In the genomic region with DNA sequence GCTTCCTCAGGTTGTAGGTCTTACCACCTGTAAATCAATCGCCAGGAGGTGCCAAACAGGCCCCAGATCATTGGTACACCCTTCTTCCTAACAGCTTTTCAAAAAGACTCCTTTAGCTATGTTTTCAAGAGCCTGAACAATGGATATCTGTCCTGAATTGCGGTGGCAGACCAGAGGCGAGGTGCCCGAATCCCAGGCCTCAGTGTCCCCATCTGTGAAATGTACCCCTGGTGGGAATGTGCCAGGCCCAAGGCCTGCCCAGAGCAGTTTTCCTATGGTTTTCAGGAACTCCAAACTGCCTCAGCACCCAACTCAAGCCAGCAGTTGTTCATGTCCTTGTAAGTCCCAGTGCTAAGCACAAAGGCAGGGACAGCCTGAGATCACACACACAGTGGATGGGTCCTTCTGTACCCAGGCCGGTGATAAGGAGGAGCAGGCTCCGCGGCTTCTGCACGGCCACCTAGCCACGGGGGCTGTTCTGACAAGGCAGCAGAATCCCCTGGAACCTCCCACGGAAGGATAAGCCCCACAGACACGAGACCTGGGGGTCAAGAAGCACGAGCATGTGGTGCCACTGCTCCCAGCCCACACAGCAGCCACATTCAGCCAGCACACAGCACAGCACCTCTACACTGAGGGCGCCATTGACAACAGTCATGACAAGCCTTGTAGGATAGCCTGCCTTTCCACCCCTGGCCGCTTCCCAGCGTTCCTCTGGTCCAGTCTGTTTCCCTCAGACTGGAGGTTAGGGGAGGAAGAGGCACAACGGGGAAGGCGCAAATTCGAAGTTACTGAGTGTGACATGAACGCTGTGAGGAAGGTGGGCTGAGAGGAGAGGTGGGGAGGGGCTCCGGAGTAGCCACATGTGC, we compare ENCODE assay signal across 7 mouse cellular contexts. TPM values are rescaled to one million over a fixed set of nuclear protein-coding genes. Genes with fewer than 3 reads are reported as not detected.
DNase-seq lines count a peak whose midpoint lies in the region; ATAC-seq and TF ChIP-seq lines count a peak whose summit lies in the region.

No protein-coding gene starts in this region.

- H3K9ac ChIP-seq in forebrain, postnatal 0 days = peak overlapping the region; percentile 39
- peak overlapping the region; percentile 57 for H3K9ac ChIP-seq in liver, embryonic 13.5 days

- no peak for TF ChIP-seq CTCF in testis, adult 2 months (IDR thresholded peaks at IDR 0.05; ENCODE audit: control insufficient read depth, insufficient read depth, insufficient replicate concordance, low read depth, low read length)
- no peak for TF ChIP-seq CTCF in forebrain, postnatal 0 days (IDR thresholded peaks at IDR 0.05; ENCODE audit: low read depth)

- peak overlapping the region; percentile 58 for H3K27ac ChIP-seq in testis, adult 2 months (ENCODE audit: control insufficient read depth, insufficient read depth, low read depth, low read length)
- peak overlapping the region; percentile 90 for H3K27ac ChIP-seq in forebrain, postnatal 0 days (ENCODE audit: low read depth, low read length)
- peak overlapping the region; percentile 94 for H3K27ac ChIP-seq in liver, embryonic 13.5 days

- H3K9me3 ChIP-seq in forebrain, postnatal 0 days (ENCODE audit: low read length) = no peaks in the 10 kb centered on the region
- H3K9me3 ChIP-seq in liver, embryonic 13.5 days (replicated peaks) = no peaks in the 10 kb centered on the region

- peak overlapping the region; percentile 37; the same call in 1 of the 2 replicates for H3K4me2 ChIP-seq in forebrain, postnatal 0 days (ENCODE audit: low read depth)
- peak overlapping the region; percentile 49 for H3K4me2 ChIP-seq in liver, embryonic 13.5 days

- 0 out of 2 replicates have a peak, but pooled peaks have one; percentile 41 for TF ChIP-seq POLR2A in testis, adult 2 months (IDR thresholded peaks at IDR 0.05; ENCODE audit: control insufficient read depth, low read depth, low read length)

- WGBS in forebrain, postnatal 0 days = 13% methylated on average over 20 of the region's 20 CpGs
- WGBS in liver, embryonic 13.5 days (ENCODE audit: insufficient replicate concordance) = 37% methylated on average over 20 of the region's 20 CpGs

- H3K4me3 ChIP-seq in testis, adult 2 months (ENCODE audit: control insufficient read depth, low read depth, low read length) = no peak overlapping the region
- no peak overlapping the region for H3K4me3 ChIP-seq in forebrain, postnatal 0 days (ENCODE audit: low read depth, low read length)
- H3K4me3 ChIP-seq in liver, embryonic 13.5 days (replicated peaks) = 0 out of 2 replicates have a peak overlapping the region, but pooled peaks have one; percentile 6

- no peak for ATAC-seq in forebrain, postnatal 0 days
- no peak for ATAC-seq in liver, embryonic 13.5 days (ENCODE audit: low read depth)

- no peaks in the 10 kb centered on the region for H3K36me3 ChIP-seq in testis, adult 2 months (ENCODE audit: control insufficient read depth, insufficient read depth, low read length)
- no peaks in the 10 kb centered on the region for H3K36me3 ChIP-seq in forebrain, postnatal 0 days (ENCODE audit: insufficient read depth)
- H3K36me3 ChIP-seq in liver, embryonic 13.5 days = peaks cover 63% of the 10 kb centered on the region

- H3K4me1 ChIP-seq in testis, adult 2 months (ENCODE audit: control insufficient read depth, insufficient read depth, low read length) = peaks cover 35% of the 10 kb centered on the region
- peaks cover 53% of the 10 kb centered on the region for H3K4me1 ChIP-seq in forebrain, postnatal 0 days (ENCODE audit: insufficient read depth)
- H3K4me1 ChIP-seq in liver, embryonic 13.5 days (replicated peaks) = peaks cover 93% of the 10 kb centered on the region

- DNase-seq in testis, postnatal 10 days (ENCODE audit: low spot score) = no peak
- peak; percentile 32 for DNase-seq in forebrain, postnatal 0 days
- DNase-seq in liver, embryonic 13.5 days = no peak
- no peak for DNase-seq in adipocyte (ENCODE audit: low spot score)
- no peak for DNase-seq in yolk sac, embryonic 10.5 days (ENCODE audit: low spot score)
- no peak for DNase-seq in ovary, postnatal 36 days (ENCODE audit: low spot score)

- no peaks in the 10 kb centered on the region for H3K27me3 ChIP-seq in testis, adult 2 months (ENCODE audit: control insufficient read depth, insufficient read depth, low read length)
- H3K27me3 ChIP-seq in forebrain, postnatal 0 days (ENCODE audit: insufficient read depth, low read length) = no peaks in the 10 kb centered on the region
- H3K27me3 ChIP-seq in liver, embryonic 13.5 days = no peaks in the 10 kb centered on the region

RNA-seq across cellular contexts. Expression of gene Gnai2, which starts 7.5 kb away (rescaled TPM):
- 87.7 and 103 TPM in 2 replicates for polyA plus RNA-seq in testis, adult 2 months (2012; rRNA removed)
- total RNA-seq in forebrain, postnatal 0 days (2014; rRNA removed) = 200 and 223 TPM in 2 replicates
- polyA plus RNA-seq in forebrain, postnatal 0 days (2015; fragmentation: Nextera tagmentation; extraction: Ambion mirVana) = 267 and 287 TPM in 2 replicates
- 144 and 163 TPM in 2 replicates for polyA plus RNA-seq in liver, embryonic 13.5 days (2015; fragmentation: Nextera tagmentation; extraction: Ambion mirVana)

RNA-seq across cellular contexts. Expression of gene Sema3b, which starts 18.6 kb away (rescaled TPM):
- 2.1 and 4.1 TPM in 2 replicates for polyA plus RNA-seq in testis, adult 2 months (2012; rRNA removed)
- total RNA-seq in forebrain, postnatal 0 days (2014; rRNA removed) = 6.5 and 6.6 TPM in 2 replicates
- 3.9 and 4.4 TPM in 2 replicates for polyA plus RNA-seq in forebrain, postnatal 0 days (2015; fragmentation: Nextera tagmentation; extraction: Ambion mirVana)
- 0.22 and 0.34 TPM in 2 replicates for polyA plus RNA-seq in liver, embryonic 13.5 days (2015; fragmentation: Nextera tagmentation; extraction: Ambion mirVana)

RNA-seq across cellular contexts. Expression of gene Ifrd2, which starts 40.2 kb away (rescaled TPM):
- polyA plus RNA-seq in testis, adult 2 months (2012; rRNA removed) = 16.4 and 20.5 TPM in 2 replicates
- total RNA-seq in forebrain, postnatal 0 days (2014; rRNA removed) = 11.7 and 13.8 TPM in 2 replicates
- 6.2 and 7.4 TPM in 2 replicates for polyA plus RNA-seq in forebrain, postnatal 0 days (2015; fragmentation: Nextera tagmentation; extraction: Ambion mirVana)
- 167 and 175 TPM in 2 replicates for polyA plus RNA-seq in liver, embryonic 13.5 days (2015; fragmentation: Nextera tagmentation; extraction: Ambion mirVana)

RNA-seq across cellular contexts. Expression of gene Slc38a3, which starts 41.7 kb away (rescaled TPM):
- 0.10 and 0.32 TPM in 2 replicates for polyA plus RNA-seq in testis, adult 2 months (2012; rRNA removed)
- total RNA-seq in forebrain, postnatal 0 days (2014; rRNA removed) = 43.5 and 60.9 TPM in 2 replicates
- polyA plus RNA-seq in forebrain, postnatal 0 days (2015; fragmentation: Nextera tagmentation; extraction: Ambion mirVana) = 38.7 and 39.8 TPM in 2 replicates
- 5.4 and 5.9 TPM in 2 replicates for polyA plus RNA-seq in liver, embryonic 13.5 days (2015; fragmentation: Nextera tagmentation; extraction: Ambion mirVana)

RNA-seq across cellular contexts. Expression of gene Hyal3, which starts 47.0 kb away (rescaled TPM):
- polyA plus RNA-seq in testis, adult 2 months (2012; rRNA removed) = 1.6 and 1.8 TPM in 2 replicates
- total RNA-seq in forebrain, postnatal 0 days (2014; rRNA removed) = 1.00 and 2.9 TPM in 2 replicates
- polyA plus RNA-seq in forebrain, postnatal 0 days (2015; fragmentation: Nextera tagmentation; extraction: Ambion mirVana) = 1.3 and 1.5 TPM in 2 replicates
- 0.82 and 1.2 TPM in 2 replicates for polyA plus RNA-seq in liver, embryonic 13.5 days (2015; fragmentation: Nextera tagmentation; extraction: Ambion mirVana)
